Mouse (Mus musculus) right cerebral cortex, postnatal 14 days (tissue): ENCODE results near the gene Rasgrf1.
"Not testable (repeated sequence)": the region's sequence is repeated elsewhere in the genome, so short reads cannot be mapped to it uniquely, and the experiment has no call there.

Source experiments
- DNase-seq: peaks from one replicate; pipeline ENCODE4 v3.0.0; 2022

The Rasgrf1 gene

GRCm38 (mm10) chr9:90042906-90043305 lies 133.2 kb downstream of the Rasgrf1 start:
- not testable (repeated sequence) for DNase-seq

GRCm38 (mm10) chr9:90045191-90045590 lies 135.5 kb downstream of the Rasgrf1 start:
- DNase-seq: no peak

- DNase-seq: no peak
Observed at GRCm38 (mm10) chr9:90047937-90048627, 138.4 kb downstream of the Rasgrf1 start.

GRCm38 (mm10) chr9:90053852-90054251 lies 144.1 kb downstream of the Rasgrf1 start, which contains the start of gene Ctsh:
Ctsh (plus strand) TSS chr9:90054152.
- no peak for DNase-seq

GRCm38 (mm10) chr9:90054371-90055145 lies 144.8 kb downstream of the Rasgrf1 start:
- DNase-seq: peak; percentile 20

- DNase-seq: no peak
Observed at GRCm38 (mm10) chr9:90055409-90055808, 145.7 kb downstream of the Rasgrf1 start.

GRCm38 (mm10) chr9:90055911-90056310 lies 146.2 kb downstream of the Rasgrf1 start:
- DNase-seq: no peak

- DNase-seq: no peak
Observed at GRCm38 (mm10) chr9:90056716-90057115, 147.0 kb downstream of the Rasgrf1 start.

GRCm38 (mm10) chr9:90059828-90060573 lies 150.3 kb downstream of the Rasgrf1 start:
- DNase-seq: no peak

- no peak for DNase-seq
Observed at GRCm38 (mm10) chr9:90060574-90060875, 150.8 kb downstream of the Rasgrf1 start.

- not testable (repeated sequence) for DNase-seq
Observed at GRCm38 (mm10) chr9:90060932-90061331, 151.2 kb downstream of the Rasgrf1 start.

- DNase-seq: no peak
Observed at GRCm38 (mm10) chr9:90067341-90067740, 157.6 kb downstream of the Rasgrf1 start.

- no peak for DNase-seq
Observed at GRCm38 (mm10) chr9:90068786-90069185, 159.1 kb downstream of the Rasgrf1 start.

GRCm38 (mm10) chr9:90069485-90069884 lies 159.8 kb downstream of the Rasgrf1 start:
- no peak for DNase-seq

GRCm38 (mm10) chr9:90070174-90070573 lies 160.5 kb downstream of the Rasgrf1 start:
- DNase-seq: no peak

- no peak for DNase-seq
Observed at GRCm38 (mm10) chr9:90075336-90075735, 165.6 kb downstream of the Rasgrf1 start.

- DNase-seq: no peak
Observed at GRCm38 (mm10) chr9:90076131-90076530, 166.4 kb downstream of the Rasgrf1 start.
